Mouse (Mus musculus) frontal cortex, postnatal 14 days (tissue): ENCODE measurements at regions not wholly inside any gene's neighbourhood (a gene's known extent, or its start where the extent isn't known, plus 50 kb on each side); places are given as distances from the start of the nearest gene placed in this dataset.

ENCODE experiments used
- DNase-seq, 2 experiments: peaks; one replicate each; pipeline ENCODE4 v3.0.0; 2022; ENCODE audit warnings: low spot score in 2 of 2

DNA sequence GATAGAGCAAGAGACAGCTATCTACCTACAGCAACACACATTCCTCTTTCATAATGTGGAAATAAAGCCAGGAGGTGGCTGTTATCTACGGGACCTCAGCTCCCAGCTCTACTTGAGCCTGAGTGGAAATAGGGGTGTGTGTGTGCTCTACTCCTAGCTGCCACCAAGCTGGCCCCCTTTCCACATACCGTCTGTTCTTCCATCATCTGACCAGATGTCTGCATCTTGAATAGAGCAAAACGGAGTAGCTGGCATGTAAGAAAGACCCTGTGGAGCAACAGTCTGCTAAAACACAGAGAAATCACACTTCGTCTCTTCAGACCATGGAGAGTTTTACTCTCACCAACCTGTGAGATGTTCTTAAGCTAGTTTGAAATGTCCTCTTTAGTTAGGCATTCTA lies 454.9 kb downstream of the 1700129C05Rik start:
- no peak for DNase-seq

DNA sequence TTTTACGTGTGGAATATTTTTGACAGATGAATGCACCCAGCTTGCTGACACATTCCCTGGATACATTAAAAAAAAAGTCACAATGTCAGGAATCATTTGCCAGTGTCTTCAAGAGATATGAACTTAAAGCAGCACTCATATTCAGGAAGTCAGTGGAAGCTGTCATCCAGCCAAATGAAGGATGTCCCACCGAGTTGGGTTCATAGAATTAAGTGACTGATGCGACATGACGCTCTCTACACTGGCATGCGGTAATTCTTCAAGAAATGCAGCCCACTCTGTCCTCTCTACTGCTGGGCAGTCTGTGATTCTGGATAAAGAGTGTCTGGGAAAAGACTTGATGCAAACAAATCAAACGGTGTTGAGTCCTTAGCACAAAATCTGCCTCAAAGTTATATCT lies 463.9 kb downstream of the 1700129C05Rik start:
- no peak for DNase-seq

DNA sequence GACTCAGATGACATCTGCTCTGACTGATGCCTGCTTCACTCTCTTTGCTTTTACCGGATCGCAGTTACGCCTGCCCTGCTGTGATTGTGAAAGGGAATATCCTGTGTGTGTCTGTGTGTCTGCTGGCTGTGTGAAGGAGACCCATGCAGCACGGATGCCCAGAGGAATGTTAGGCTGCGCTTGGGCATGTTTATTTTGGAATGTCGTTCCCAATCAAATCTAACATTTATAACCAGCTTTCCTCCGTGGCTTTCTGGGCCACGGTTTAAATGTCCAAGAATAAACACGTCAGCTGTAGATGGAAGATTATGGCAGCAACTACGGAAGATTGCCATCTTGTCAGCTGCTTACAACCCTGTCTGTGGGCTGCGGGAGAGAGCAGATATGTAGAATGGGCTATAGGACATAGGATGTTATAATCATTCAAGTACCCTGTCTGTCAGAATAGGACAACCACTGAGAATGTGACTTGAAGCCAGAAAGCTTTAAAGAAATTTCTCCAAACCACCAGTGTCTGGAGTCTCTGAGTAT lies 464.5 kb downstream of the 1700129C05Rik start:
- DNase-seq, result no peak

DNA sequence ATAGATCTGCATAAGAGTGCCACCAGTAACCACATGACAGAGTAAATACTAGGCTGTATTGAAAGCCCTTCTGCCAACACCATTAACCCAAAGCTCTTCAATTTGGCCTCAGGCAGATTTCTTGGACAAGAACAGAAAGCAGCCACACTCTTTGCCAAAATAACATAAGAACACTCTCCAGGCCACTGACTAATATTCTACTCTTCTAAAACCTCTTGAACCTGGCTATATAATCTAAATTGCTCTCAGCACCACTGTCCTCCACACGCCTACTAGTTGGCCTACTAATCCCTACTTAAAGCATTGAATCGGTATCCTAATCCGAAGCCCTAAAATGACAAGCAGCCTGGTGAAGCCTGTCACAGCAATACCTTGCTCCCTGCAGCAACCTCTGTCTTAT lies 467.5 kb downstream of the 1700129C05Rik start:
- DNase-seq, result no peak

DNA sequence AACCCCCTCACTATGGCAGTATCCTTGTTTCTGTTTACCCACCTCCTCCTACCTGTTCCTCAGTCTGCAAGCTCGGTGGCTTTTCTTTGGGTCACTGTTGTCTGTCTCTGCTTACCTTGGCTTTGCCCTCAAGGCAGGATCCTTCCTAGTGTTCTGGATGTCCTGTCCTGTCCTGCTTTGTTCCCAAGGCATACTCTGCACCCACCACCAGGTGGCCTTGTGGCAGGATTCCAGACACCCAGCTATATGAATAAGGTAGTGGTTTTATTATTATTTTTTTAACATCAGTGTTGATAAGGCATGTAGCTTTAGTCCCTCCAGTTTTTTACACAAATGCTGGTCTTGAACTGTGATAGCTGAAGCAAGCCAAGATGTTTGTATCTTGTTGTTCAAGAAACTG lies 478.7 kb downstream of the 1700129C05Rik start:
- DNase-seq, result no peak

DNA sequence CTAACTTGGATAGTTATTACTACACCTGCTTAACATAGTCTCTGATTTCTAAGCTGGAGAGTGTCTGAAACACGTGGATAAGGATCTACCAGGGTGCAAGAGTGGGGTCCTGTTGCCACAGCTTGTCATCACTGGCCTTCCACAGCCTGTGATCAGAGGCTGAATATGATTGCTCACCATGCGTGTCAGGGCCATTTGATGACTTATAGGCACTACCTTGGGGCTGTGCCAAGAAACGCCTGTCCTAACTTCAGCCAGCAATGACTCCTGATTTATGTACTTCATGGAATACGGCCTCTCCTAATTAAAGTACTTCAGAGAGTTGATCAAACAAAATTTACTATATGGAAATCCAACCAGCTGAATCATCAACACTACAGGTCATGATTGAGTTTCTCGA lies 480.1 kb downstream of the 1700129C05Rik start:
- no peak for DNase-seq

DNA sequence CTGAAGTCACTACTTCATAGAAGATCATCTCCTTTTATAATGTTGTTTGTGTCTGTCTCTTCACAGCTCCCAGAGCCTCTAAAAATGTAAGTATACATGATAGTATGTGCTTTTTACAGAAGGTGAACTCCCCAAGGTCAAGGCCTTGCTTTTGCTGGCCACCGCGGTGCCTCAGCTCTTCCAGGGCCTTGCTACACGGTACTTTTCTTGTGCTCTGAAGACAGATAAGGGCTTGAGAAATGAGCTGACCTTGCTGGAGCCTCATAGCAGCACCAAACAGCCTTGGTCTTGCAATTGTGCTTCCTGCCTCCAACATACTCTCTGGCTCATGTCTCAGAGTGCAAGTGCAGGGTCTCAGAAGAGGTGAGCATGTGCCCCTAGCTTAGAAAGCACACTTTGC lies 481.3 kb downstream of the 1700129C05Rik start:
- DNase-seq, result no peak

DNA sequence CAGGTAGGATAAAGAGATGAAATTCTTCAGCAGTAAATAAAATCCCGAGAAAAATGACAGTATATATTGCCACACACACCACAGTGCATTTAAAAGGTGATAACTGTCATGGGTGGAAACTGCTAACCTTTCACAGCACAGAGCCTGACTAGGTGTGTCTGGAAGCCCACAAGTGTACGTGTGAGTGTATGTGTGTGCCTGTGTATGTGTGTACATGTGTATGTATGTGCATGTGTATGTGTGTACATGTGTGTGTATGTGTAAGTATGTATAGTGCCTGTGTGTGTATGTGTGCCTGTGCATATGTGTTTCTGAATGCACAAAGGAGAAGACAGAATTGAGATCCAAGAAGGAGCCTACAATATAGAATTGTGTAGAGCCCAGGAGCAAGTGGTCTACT lies 485.4 kb downstream of the 1700129C05Rik start:
- no peak for DNase-seq

DNA sequence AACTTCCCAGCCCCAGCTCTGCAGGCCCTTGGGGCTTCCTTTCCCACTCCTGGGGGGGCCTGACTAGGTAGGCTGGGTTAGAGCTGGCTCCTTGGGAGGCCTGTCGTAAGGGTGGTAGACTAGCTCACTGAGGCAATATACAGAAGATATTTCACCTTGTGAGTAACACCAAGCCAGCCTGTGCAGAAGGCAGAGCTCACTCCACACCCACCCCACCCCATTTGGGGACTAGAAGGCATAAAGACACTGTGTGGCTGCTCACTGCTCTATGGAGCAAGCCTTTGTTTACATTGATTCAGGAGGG lies 485.8 kb downstream of the 1700129C05Rik start:
- no peak for DNase-seq

DNA sequence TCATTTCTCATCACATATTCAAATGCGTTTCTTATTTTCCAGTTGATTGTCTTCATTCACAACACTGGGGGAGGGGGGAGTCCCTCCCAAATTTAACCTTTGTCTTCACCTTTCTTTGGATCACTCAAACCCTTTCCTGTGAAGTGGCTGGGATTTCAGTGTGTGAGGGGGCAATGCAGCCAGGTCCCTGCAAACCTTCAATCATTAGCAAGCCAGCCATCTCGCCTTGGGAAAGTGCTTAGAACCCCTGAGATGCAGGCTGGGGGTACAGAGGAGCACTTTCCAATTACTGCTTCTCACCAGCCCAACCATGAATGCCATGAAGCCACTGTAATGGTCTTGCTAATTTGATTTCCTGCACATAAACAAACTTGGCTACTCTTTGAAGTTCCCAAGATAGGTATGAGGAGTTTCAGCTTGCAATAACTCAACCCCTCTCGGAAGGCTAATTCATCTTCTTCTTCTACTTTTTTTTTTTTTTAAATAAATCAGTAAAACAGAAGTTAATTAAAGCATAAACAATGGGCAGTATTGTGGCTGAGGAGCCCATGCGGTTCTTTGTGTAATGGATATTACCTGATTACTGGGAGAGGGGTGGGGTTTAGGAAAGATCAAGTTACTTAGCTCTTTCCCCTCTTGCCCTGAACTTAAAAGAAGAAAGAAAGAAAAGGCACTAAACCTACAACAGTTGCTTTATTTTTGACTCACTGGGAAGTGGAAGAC lies 486.3 kb downstream of the 1700129C05Rik start:
- no peak for DNase-seq

DNA sequence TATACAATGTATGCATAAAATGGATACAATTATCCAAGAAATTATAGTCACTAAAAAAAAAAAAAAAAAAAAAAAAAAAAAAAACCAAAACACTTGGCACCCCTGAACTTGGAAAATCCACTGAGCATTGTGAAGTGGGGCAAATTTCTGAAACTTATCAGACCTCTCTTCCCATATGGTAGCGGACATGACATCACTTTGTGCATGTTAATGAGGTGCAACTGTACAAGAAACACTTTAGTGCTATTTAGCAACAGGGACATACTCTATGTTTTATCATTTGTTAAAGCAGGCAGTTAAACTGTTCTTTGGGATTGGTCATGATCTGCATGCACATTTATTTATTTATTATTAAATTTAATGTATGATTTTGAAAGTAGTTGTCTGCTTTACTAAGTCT lies 489.7 kb downstream of the 1700129C05Rik start:
- DNase-seq, result no peak

DNA sequence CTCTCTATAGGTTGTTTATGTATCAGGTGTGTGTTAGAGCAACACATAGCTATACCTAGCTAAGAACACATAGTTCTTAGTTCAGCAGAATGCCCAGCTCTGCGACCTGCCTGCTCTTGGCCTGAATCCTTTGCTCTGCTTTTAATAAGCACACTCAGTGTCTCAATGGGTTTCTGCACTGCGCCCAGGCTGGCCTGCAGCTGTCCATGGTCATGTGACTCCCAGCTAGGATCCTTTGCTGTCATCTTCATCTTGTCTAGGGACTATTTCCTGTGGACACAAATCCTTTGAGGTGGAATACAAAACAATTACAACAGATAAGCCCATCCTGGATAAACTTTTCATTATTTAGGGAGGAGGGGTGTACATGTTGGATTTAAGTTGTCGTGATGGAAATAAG lies 490.7 kb downstream of the 1700129C05Rik start:
- DNase-seq, result no peak

DNA sequence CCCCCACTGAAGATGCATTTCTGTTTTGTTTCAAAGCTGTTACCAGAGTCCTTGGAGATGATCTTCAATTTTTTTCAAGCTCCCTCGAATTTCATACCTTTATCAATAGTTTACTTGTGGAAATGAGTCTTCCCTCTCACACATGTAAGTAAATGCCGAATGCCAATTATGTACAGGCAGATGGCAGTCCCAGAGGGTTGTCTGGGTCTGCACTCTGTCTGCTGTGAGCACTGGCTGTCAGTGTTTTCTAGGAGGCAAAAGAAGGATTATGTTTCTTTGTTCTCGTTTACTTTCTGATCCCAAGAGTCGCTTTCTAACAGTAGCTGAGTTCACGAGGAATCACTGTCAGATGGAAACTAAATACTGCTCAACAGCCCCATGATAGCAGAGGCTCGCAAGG lies 491.5 kb downstream of the 1700129C05Rik start:
- DNase-seq, result no peak

DNA sequence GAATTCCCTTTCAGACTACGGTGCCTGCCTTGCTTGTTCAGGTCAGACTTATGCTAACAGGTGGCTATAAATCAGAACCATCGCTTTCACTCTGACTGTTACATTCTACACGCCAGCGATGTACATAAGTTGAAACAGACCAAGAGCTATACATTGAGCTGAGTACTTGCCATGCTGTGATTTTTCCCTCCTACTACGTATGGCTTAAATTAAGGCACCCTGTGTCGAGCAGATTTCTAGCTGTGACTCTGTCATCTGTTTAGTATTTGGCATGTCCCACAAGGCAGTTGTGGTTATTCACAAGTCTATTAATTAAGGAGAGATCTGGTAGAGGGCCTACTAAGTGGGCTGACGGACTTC lies 504.4 kb downstream of the 1700129C05Rik start:
- DNase-seq, result no peak

DNA sequence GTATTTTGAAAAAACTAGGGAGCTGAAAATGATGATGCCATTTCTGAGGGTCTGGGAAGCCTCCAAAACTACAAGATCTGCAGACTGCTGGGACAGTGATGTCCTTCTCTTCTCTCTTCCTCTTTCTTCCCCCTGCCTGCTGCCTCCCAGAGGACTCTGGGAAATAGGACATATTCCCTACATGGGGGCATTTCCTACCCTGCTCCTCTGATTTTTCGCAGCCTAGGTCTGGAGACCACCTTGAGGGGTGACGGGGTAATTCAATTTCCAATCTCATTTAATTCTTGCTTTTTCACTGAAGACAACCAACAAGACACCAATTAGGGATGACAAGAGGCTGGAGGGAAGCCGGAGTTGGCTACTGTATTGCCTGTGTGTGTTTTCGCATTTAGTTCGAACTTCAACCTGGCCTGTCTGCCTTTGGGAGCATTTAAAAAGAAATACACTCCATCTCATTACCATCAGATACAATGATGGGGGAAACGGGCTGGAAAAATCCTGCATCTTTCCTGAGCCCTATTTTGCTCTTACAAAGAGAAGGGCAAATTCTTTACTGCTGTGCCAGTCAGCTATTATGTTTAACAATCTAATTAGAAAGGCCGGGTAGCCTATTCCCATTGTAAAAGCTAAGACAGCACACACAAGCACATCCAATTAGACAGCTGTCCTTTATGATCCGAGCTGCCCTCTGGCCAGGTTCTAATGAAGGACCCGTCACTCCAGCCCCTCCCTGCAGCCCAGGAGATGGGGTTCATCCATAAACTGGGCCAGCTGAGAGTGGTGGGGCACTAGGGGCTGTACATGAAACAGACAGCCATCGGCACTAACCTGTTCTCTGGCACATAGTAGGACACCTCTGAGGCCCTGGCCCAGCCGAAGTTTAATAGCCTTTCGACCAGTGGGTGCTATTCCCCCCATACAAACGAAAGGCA lies 505.0 kb downstream of the 1700129C05Rik start:
- no peak for DNase-seq

DNA sequence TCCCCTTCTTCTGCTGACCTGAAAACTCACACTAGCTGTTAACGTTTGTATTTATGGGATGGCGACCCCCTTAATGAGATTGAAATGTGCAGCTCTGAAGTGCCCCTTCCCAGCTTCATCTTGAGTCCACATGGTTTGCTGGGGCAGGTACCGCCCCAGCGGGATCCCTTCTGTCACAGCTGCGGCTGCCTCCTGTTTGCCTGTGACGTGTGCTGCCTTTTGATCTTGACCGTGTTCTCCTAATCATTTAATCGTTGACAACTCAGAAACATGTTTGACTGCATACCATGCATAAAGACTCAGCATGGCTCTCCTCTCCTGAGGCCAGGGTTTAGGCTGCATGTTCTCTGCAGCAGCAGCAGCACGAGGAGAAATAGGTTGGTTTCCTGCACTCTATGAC lies 511.5 kb downstream of the 1700129C05Rik start:
- DNase-seq, result no peak

DNA sequence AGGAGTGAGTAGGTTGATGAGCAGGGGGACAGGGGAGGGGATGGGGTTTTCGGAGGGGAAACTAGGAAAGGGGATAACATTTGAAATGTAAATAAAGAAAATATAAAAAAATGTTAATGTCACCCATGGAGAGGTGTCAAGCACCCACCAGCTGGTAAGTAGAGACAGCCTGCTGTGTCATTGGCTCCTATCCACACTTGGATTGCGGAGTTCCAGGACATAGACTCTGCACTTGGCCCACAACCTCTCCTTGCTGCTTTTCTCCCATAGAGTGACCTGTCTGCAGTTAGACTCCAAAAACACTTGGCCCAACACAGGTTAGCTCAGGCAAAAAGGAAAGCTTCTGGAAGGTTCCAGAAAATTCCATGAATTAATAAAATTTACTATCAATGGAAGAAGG lies 514.4 kb downstream of the 1700129C05Rik start:
- DNase-seq, result no peak

DNA sequence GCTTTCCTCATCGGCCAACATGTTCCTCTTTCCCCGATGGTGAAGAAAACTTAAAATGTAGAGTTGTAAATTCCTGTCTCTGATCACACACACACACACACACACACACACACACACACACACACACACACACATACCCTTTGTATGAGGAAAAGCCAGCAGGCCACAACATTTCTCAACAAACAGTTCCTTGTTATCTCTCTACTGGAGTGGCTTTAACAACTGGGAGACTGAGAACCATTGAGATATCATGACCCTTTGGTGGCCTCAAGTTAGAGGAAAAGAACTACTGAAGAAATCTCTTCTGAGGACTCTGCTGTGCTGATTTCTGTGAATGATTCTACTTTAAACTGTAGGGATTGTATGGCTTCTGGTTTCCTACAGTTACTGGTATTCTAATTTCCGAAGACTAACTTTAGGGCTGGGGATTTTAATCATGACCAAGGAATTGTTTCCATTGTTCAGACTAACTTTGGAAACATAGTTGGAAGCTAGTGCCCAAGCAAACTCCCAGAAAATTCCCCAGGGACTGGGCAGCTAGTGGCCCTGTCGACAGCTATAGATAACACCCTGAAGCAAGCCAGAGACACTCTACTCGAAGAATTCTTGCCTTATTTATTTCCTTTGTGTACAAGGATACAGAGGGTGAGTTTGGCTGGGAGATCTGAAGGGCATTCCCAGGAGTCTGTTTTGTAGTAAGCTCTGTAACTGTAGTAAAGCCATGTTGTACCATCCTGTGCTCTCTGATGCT lies 516.0 kb downstream of the 1700129C05Rik start:
- no peak for DNase-seq

DNA sequence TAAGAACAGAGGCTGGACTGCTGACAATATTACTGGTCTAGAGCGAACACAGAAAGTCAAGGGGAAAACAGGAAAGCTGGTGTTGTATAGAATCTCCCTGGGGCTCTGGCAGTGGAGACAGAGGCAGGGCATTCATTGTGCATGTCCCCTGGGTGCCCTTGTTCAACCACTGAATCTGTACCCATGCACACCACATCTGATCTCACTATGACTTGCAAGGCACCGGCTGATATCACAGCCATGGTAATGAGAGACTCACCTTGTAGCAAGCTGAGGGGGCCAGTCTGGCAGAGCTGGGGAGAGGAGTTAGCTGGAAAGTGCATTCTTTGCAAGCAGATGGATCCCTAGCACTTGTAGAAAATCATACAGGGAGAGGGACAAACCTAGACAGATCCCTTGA lies 522.5 kb downstream of the 1700129C05Rik start:
- no peak for DNase-seq

DNA sequence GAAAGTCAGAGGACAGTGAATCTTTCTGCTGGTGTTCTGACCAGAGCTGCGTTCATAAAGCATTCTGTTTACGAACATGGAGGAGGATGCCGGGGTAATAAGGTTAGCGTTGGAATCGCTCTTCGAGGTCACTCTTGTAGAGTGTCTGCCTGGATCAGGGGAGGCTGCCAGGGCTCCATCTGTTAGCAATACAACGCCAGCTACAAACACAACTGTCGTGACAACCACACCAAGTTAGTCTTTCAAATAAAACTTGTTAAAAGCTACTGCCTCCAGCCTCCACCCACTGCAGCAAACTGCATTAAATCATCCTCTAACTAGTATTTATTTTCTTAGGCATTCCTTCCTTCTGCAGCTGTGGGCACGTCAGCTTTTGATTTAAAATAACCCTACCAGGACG lies 525.0 kb downstream of the 1700129C05Rik start:
- DNase-seq, result no peak

DNA sequence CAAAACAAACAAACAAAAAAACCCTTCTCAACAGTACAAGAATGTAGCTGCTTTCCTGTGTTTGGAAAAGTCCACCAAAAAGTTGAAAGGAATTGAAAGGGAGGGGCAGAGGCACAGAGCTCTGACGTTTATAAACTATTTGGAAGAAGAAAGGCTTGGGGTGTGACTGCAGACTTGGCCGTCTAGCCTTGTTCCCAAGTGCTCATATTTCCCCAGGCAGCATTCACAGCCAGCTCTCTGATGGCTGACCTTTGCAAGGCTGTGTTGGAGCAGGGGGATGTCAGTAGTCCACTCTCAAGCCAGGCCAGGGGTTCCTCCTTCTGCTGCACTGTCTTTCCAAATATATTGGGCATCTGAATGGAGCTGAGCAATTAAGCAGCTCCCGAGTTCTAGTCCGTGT lies 534.5 kb downstream of the 1700129C05Rik start:
- DNase-seq, result no peak

DNA sequence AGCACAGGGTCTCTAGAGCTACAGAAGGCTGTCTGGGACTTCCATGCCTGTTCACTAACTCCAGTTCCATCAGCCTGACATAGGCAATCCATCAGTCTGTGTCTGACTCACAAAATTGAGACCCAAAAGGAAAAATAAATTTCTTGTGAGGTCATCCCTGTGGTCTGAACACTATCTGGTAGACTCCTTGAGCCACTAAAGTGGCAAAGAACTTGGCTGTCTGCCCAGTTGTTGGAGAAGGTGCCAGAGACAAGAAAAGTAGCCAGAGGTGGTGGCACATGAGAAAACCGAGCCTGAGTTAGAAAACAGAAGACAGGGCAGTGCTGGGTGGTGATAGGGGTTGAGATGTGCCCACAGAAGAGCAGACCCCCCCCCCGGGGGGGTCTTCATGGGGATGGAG lies 535.0 kb downstream of the 1700129C05Rik start:
- DNase-seq, result no peak
